Mouse (Mus musculus) inflammation-experienced regulatory T-cells, adult 6 months (primary cell): ENCODE measurements around the gene Tspear. TPM values are rescaled to one million over a fixed set of nuclear protein-coding genes. Genes with fewer than 3 reads are reported as not detected.
"Not testable (repeated sequence)": the region's sequence is repeated elsewhere in the genome, so short reads cannot be mapped to it uniquely, and the experiment has no call there.

Experiments used
- ATAC-seq: one replicate; pipeline ENCODE4 v1.8.0; 2017
- polyA plus RNA-seq, 3 experiments: library from polyadenylated mRNA; unstranded; fragments of 100-300 nt; shearing (Covaris generic); gene quantifications; one replicate each; pipeline ENCODE4 v1.2.1; 2017

Gene Tspear
- polyA plus RNA-seq, 3 experiments from 2014 or later: 0.26 to 0.54 (median 0.28) TPM

GRCm38 (mm10) chr10:77794976-77795375 lies 108.6 kb downstream of the Tspear start, which contains the start of gene Gm9639:
Gene Gm9639, minus strand, starts transcription at chr10:77795076.
- ATAC-seq: no peak

GRCm38 (mm10) chr10:77797677-77798076 lies 111.3 kb downstream of the Tspear start:
- no peak for ATAC-seq

- not testable (repeated sequence) for ATAC-seq
Measured at GRCm38 (mm10) chr10:77798164-77798920, 112.0 kb downstream of the Tspear start.

- ATAC-seq: no peak
Measured at GRCm38 (mm10) chr10:77798921-77799508, 112.6 kb downstream of the Tspear start, which contains the start of gene Gm19668. Gene Gm19668, minus strand, starts transcription at chr10:77799133.

GRCm38 (mm10) chr10:77804095-77804494 lies 117.7 kb downstream of the Tspear start:
- no peak for ATAC-seq

GRCm38 (mm10) chr10:77811743-77812142 lies 125.4 kb downstream of the Tspear start, which contains the start of gene Gm9507:
Gene Gm9507, minus strand, starts transcription at chr10:77811843.
- no peak for ATAC-seq

- no peak for ATAC-seq
Measured at GRCm38 (mm10) chr10:77814382-77814781, 128.0 kb downstream of the Tspear start, which contains the start of gene Gm2696. Gene Gm2696, plus strand, starts transcription at chr10:77814682.

- no peak for ATAC-seq
Measured at GRCm38 (mm10) chr10:77815514-77815913, 129.1 kb downstream of the Tspear start.

GRCm38 (mm10) chr10:77818523-77818922 lies 132.2 kb downstream of the Tspear start:
- no peak for ATAC-seq

GRCm38 (mm10) chr10:77819203-77819602 lies 132.8 kb downstream of the Tspear start:
- no peak for ATAC-seq

GRCm38 (mm10) chr10:77826951-77827350 lies 140.6 kb downstream of the Tspear start, which contains the start of gene Krtap10-4:
Gene Krtap10-4, minus strand, starts transcription at chr10:77827095.
- no peak for ATAC-seq

GRCm38 (mm10) chr10:77835647-77836046 lies 149.3 kb downstream of the Tspear start, which contains the start of gene Krtap10-10:
Gene Krtap10-10, plus strand, starts transcription at chr10:77835947.
- ATAC-seq: no peak

GRCm38 (mm10) chr10:77839006-77839405 lies 152.6 kb downstream of the Tspear start:
- ATAC-seq: no peak

- ATAC-seq: no peak
Measured at GRCm38 (mm10) chr10:77846503-77846902, 160.1 kb downstream of the Tspear start, which contains the start of gene Gm36176. Gene Gm36176, plus strand, starts transcription at chr10:77846803.

- no peak for ATAC-seq
Measured at GRCm38 (mm10) chr10:77846961-77847360, 160.6 kb downstream of the Tspear start.

GRCm38 (mm10) chr10:77847538-77847937 lies 161.2 kb downstream of the Tspear start:
- no peak for ATAC-seq

GRCm38 (mm10) chr10:77852559-77852958 lies 166.2 kb downstream of the Tspear start, which contains the start of gene Gm10318:
Gene Gm10318, plus strand, starts transcription at chr10:77852859.
- ATAC-seq: no peak

GRCm38 (mm10) chr10:77861675-77862074 lies 175.3 kb downstream of the Tspear start, which contains the start of gene Gm3285:
Gene Gm3285, plus strand, starts transcription at chr10:77861975.
- ATAC-seq: no peak

GRCm38 (mm10) chr10:77864067-77864761 lies 177.8 kb downstream of the Tspear start:
- peak; percentile 80 for ATAC-seq

- ATAC-seq: no peak
Measured at GRCm38 (mm10) chr10:77864762-77865143, 178.4 kb downstream of the Tspear start.

- ATAC-seq: no peak
Measured at GRCm38 (mm10) chr10:77867546-77867945, 181.2 kb downstream of the Tspear start.

GRCm38 (mm10) chr10:77869651-77870050 lies 183.3 kb downstream of the Tspear start:
- ATAC-seq: no peak

GRCm38 (mm10) chr10:77878985-77879384 lies 192.6 kb downstream of the Tspear start:
- no peak for ATAC-seq
